Mouse (Mus musculus): ENCODE measurements around the gene Snx33. TPM values are rescaled to one million over a fixed set of nuclear protein-coding genes. Genes with fewer than 3 reads are reported as not detected.

The Snx33 gene
- polyA plus RNA-seq, 1 experiment from 2014 or later = 9.2 TPM

DNA sequence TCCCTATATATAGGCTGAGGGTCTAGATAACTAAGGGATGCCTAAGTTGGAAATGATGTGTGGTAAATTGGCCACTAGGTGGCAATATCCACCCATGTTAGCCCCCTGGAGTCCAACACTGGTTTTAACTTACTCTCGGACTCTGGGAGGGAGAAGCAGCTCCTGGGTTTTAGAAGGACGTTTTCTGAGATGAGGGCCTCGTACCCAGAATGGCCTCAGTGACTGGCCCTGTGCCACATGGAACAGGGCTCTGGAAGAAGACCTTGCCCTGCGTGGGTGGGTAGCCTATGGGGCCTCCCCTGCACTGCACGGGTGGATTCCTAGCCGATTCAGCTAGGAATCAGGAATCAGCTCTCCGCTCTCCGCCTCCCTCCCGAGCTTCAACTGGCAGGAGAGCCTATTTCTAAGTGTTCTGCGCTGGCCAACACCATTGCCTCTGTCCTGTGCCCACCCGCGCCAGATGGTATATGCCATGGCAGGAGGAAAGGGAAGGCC, 36.6 kb downstream of the Snx33 start:
- 35% methylated on average over 10 of the region's 12 CpGs for WGBS (ENCODE audit: missing documents)
- no peak overlapping the region for H3K4me3 ChIP-seq (ENCODE audit: inconsistent target)
- no peak overlapping the region for H3K27ac ChIP-seq
- no peaks in the 10 kb centered on the region for H3K79me2 ChIP-seq (ENCODE audit: inconsistent target)
- no peaks in the 10 kb centered on the region for H3K36me3 ChIP-seq (ENCODE audit: inconsistent target)

DNA sequence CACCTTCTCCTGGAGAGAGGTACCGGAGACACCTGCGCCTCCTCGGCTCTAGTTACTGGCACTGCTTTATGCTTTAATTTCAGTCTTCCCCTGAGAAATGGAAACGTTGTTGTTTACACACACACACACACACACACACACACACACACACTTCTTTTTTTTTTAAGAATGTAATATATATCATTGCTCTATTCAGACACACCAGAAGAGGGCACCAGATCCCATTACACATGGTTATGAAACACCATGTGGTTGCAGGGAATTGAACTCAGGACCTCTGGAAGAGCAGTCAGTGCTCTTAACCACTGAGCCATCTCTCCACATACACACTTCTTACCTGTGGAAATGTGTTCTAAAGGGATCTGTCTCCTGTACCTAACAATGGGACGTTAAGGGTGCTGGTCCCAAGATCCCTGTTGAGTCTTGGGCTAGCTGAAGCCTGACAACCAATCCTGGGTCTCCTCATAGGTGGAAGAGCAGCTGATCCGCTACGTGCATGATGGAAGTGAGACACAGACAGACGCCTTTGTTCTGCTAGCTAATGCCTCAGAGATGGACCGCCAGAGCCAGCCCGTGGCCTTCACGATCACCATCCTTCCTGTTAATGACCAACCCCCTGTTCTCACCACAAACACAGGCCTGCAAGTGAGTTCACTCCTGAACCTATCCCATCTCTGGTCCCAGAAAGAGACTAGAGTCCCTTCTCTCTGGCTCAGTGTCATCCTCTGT, 37.5 kb downstream of the Snx33 start:
- no peak overlapping the region for H3K27ac ChIP-seq
- H3K79me2 ChIP-seq (ENCODE audit: inconsistent target) = no peaks in the 10 kb centered on the region
- no peaks in the 10 kb centered on the region for H3K36me3 ChIP-seq (ENCODE audit: inconsistent target)
- WGBS (ENCODE audit: missing documents) = 68% methylated on average over 10 of the region's 11 CpGs
- no peak overlapping the region for H3K4me3 ChIP-seq (ENCODE audit: inconsistent target)

DNA sequence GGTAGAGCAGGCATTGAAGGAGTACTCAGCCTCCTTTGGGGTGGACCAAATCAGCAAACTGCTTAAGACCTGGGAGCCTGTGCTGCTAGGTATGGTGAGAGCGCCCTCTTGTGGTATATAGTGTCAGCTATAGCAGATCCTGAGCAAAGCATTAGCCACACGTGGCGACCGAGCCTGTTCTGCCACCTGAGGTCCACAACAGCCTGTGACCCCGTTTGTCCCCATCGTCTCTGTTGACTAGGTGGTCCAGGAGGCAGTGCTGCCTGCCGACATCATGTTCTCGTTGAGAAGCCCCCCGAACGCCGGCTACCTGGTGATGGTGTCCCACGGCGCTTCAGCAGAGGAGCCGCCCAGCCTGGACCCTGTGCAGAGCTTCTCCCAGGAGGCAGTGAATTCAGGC, 38.4 kb downstream of the Snx33 start:
- no peaks in the 10 kb centered on the region for H3K79me2 ChIP-seq (ENCODE audit: inconsistent target)
- no peak overlapping the region for H3K27ac ChIP-seq
- no peak overlapping the region for H3K4me3 ChIP-seq (ENCODE audit: inconsistent target)
- WGBS (ENCODE audit: missing documents) = 15% methylated on average over 14 of the region's 14 CpGs
- no peaks in the 10 kb centered on the region for H3K36me3 ChIP-seq (ENCODE audit: inconsistent target)

DNA sequence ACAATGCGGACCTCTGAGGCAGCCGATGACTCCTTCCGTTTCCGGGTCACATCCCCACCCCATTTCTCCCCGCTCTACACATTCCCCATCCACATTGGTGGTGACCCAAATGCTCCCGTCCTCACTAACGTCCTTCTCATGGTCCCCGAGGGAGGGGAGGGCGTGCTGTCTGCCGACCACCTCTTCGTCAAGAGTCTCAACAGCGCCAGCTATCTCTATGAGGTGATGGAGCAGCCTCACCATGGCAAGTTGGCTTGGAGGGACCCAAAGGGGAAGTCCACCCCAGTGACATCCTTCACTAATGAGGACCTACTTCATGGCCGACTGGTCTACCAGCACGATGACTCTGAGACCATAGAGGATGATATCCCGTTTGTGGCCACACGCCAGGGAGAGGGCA, 40.6 kb downstream of the Snx33 start:
- 93% methylated on average over 16 of the region's 16 CpGs for WGBS (ENCODE audit: missing documents)
- H3K27ac ChIP-seq = no peak overlapping the region
- H3K4me3 ChIP-seq (ENCODE audit: inconsistent target) = no peak overlapping the region
- H3K36me3 ChIP-seq (ENCODE audit: inconsistent target) = no peaks in the 10 kb centered on the region
- H3K79me2 ChIP-seq (ENCODE audit: inconsistent target) = no peaks in the 10 kb centered on the region

DNA sequence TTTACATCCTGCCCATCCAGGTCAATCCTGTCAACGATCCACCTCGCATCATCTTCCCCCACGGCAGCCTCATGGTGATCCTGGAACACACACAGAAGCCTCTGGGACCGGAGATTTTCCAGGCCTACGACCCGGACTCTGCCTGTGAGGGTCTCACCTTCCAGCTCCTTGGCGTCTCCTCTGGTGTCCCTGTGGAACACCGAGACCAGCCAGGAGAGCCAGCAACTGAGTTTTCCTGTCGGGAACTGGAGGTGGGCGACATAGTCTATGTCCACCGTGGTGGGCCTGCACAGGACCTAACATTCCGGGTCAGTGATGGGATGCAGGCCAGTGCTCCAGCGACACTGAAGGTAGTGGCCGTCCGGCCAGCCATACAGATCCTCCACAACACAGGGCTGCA, 41.6 kb downstream of the Snx33 start:
- WGBS (ENCODE audit: missing documents) = 95% methylated on average over 14 of the region's 15 CpGs
- Histone ChIP-seq H3K36me3 (ENCODE audit: inconsistent target) (no peaks in the 10 kb centered on the region), H3K4me3 (ENCODE audit: inconsistent target) (no peak overlapping the region)

DNA sequence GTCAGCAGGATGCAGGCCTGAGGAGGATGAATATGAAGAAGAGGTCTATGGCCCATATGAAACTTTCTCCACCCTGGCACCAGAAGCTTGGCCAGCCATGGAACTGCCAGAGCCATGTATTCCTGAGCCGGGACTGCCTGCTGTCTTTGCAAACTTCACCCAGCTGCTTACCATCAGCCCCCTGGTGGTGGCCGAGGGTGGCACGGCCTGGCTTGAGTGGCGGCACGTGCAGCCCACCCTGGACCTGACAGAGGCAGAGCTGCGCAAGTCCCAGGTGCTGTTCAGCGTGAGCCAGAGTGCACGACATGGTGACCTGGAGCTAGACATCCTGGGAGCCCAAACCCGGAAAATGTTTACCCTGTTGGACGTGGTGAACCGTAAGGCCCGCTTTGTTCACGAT, 42.1 kb downstream of the Snx33 start:
- no peak overlapping the region for H3K27ac ChIP-seq
- WGBS (ENCODE audit: missing documents) = 70% methylated on average over 12 of the region's 13 CpGs

More for the DNA sequence above, 41.6 kb downstream of the Snx33 start:
- no peak overlapping the region for H3K27ac ChIP-seq
- no peaks in the 10 kb centered on the region for H3K79me2 ChIP-seq (ENCODE audit: inconsistent target)

DNA sequence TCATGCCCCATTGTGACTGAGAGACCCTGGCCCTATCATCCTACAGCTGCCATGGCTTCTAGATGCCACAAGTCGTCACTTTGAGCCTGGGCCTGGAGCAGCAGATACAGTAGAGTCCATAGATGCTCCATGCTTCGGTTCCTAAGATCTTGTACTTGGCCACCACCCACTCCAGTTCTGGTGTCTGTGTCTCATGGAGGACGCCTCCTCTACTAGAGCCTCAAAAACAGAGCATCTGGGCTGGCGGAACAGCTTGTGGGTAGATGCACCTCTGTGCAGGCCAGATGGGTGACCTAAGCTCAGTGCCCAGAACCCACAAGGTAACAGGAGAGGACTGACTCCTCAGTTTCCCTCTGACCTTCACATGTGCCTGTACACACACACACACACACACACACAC, 43.8 kb downstream of the Snx33 start:
- Histone ChIP-seq H3K4me3 (ENCODE audit: inconsistent target) (no peak overlapping the region), H3K36me3 (ENCODE audit: inconsistent target) (no peaks in the 10 kb centered on the region), H3K79me2 (ENCODE audit: inconsistent target) (no peaks in the 10 kb centered on the region), H3K27ac (no peak overlapping the region)
- 93% methylated on average over 4 of the region's 4 CpGs for WGBS (ENCODE audit: missing documents)

More for the DNA sequence above, 42.1 kb downstream of the Snx33 start:
- no peaks in the 10 kb centered on the region for H3K36me3 ChIP-seq (ENCODE audit: inconsistent target)
- H3K79me2 ChIP-seq (ENCODE audit: inconsistent target) = no peaks in the 10 kb centered on the region
- no peak overlapping the region for H3K4me3 ChIP-seq (ENCODE audit: inconsistent target)

DNA sequence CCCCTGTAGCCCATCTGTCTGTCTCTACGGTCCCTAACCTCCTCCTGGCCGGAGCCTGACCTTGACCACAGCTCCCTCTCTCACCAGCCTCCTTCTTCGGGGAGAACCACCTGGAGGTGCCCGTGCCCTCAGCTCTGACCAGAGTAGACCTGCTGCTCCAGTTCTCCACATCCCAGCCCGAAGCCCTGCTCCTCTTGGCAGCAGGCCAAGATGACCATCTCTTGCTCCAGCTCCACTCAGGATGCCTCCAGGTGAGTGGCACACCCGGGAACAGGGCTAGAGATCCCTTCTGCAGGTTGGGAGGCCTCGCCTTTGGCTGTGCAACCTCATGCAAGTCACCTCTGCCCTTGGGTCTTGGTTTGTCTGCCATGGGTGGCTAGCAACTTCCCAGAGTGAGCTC, 44.7 kb downstream of the Snx33 start:
- Histone ChIP-seq H3K36me3 (ENCODE audit: inconsistent target) (no peaks in the 10 kb centered on the region), H3K4me3 (ENCODE audit: inconsistent target) (no peak overlapping the region), H3K79me2 (ENCODE audit: inconsistent target) (no peaks in the 10 kb centered on the region), H3K27ac (no peak overlapping the region)
- WGBS (ENCODE audit: missing documents) = 81% methylated on average over 7 of the region's 7 CpGs

DNA sequence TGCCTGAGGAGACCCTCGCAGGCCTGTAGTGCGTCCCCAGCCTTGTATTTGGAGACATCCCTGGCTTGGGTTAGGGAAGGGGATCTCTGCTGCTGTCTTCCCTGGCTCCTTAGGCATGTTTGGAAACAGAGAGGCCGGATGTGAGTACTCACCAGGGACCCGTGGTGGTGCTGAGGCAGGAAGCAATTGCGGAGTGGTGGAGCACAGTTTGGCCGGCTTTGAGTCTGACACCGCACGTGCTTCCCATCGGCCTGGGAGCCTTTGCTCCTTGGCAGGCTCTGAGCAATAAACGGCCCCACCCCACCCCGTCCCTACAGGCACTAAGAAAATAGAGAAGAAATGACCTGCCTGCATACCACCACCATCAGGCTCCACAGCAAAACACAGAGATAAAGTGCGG, 45.4 kb downstream of the Snx33 start:
- no peaks in the 10 kb centered on the region for H3K79me2 ChIP-seq (ENCODE audit: inconsistent target)
- no peak overlapping the region for H3K27ac ChIP-seq
- H3K36me3 ChIP-seq (ENCODE audit: inconsistent target) = no peaks in the 10 kb centered on the region
- H3K4me3 ChIP-seq (ENCODE audit: inconsistent target) = no peak overlapping the region
- 54% methylated on average over 12 of the region's 12 CpGs for WGBS (ENCODE audit: missing documents)

DNA sequence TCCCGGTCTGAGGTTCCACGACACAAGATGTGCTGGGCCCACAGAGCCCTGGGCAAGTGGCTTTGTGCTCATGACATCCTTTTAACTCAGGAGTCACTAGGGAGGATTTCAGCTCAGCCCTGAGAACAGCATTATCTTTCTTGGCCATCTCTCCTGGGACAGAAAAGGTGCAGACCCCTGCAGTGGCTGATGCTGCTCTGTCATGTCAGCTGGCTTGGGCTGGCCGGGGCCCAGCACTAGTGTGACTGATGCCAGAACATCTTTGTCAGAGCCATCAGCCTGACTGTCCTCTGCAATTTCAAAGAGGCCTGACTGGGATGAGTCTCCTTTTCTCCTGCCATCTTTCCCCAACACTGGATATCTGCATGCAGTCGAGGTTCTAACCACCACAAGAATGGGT, 45.9 kb downstream of the Snx33 start:
- 75% methylated on average over 4 of the region's 4 CpGs for WGBS (ENCODE audit: missing documents)
- H3K36me3 ChIP-seq (ENCODE audit: inconsistent target) = no peaks in the 10 kb centered on the region
- H3K4me3 ChIP-seq (ENCODE audit: inconsistent target) = no peak overlapping the region
- no peaks in the 10 kb centered on the region for H3K79me2 ChIP-seq (ENCODE audit: inconsistent target)
- no peak overlapping the region for H3K27ac ChIP-seq

DNA sequence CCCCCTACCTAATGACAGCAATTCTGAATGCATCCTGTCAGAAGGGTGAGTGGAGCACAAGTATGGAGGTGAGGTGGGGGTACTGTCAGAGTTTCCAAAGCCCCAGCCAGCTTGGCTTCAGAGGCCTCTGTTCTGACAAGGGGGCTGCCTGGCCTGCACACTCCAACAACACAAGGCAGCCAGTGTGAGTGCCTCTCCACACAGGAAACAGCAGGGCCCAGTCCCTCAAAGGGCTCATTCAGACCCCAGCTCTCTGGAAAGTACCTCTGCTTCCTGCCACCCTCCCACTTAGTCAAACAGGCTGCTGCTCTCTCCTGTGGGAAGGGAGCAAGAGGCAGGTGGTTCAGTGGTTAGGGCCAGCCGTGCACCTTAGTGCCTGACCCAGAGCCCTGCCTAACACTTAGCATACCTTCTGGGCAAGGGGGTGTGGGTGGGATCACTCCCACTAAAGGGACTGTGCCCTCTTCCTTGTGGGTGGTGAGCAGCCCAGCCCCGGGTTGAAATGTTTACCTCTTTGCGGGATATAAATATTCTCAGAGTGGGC, 46.6 kb downstream of the Snx33 start:
- H3K36me3 ChIP-seq (ENCODE audit: inconsistent target) = no peaks in the 10 kb centered on the region
- H3K4me3 ChIP-seq (ENCODE audit: inconsistent target) = no peak overlapping the region
- no peak overlapping the region for H3K27ac ChIP-seq
- 50% methylated on average over 3 of the region's 3 CpGs for whole genome bisulfite sequencing (ENCODE audit: missing documents)
- H3K79me2 ChIP-seq (ENCODE audit: inconsistent target) = no peaks in the 10 kb centered on the region

DNA sequence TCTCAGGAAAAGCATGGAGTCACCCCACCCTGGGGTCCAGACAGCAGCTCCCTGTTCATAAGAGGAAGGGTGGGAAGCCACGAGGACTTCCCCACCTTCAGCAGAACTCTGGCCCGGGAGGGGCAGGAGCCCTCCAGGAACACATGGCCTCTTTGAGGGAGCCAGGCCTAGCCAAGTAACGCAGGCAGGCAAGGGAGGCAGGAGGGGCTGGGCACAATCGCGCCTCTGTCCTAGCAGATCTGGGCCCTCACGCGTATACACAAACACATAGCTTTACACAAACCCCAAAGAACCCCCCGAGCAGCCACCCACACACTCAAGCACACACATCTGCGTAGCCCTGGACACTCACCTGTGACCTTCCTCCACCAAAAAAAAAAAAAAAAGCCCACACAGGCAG, 47.4 kb downstream of the Snx33 start:
- no peak overlapping the region for H3K4me3 ChIP-seq (ENCODE audit: inconsistent target)
- H3K36me3 ChIP-seq (ENCODE audit: inconsistent target) = no peaks in the 10 kb centered on the region
- H3K79me2 ChIP-seq (ENCODE audit: inconsistent target) = no peaks in the 10 kb centered on the region
- 64% methylated on average over 9 of the region's 9 CpGs for WGBS (ENCODE audit: missing documents)
- H3K27ac ChIP-seq = no peak overlapping the region

DNA sequence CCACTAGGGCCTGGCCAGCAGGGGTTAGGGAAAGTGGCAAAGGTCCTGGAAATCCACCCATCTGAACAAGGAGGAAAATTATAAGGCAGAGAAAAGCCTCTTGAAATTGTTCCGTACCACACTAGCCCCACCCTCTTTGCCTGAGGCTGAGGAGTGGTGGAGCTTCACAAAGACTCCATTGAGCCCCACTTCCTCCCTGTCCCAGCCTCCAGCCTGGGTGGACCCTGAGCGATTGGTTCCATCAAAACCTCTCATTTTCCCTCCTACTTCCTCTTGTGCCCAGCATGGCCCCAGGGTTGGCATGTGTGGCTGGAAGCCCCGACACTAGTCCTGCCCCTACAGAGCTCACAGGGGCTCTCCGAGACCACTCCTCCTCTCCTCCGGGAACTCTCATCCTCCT, 50.9 kb downstream of the Snx33 start:
- no peak overlapping the region for H3K4me3 ChIP-seq (ENCODE audit: inconsistent target)
- H3K27ac ChIP-seq = no peak overlapping the region
- WGBS (ENCODE audit: missing documents) = 78% methylated on average over 5 of the region's 5 CpGs
- H3K79me2 ChIP-seq (ENCODE audit: inconsistent target) = no peaks in the 10 kb centered on the region
- H3K36me3 ChIP-seq (ENCODE audit: inconsistent target) = no peaks in the 10 kb centered on the region

DNA sequence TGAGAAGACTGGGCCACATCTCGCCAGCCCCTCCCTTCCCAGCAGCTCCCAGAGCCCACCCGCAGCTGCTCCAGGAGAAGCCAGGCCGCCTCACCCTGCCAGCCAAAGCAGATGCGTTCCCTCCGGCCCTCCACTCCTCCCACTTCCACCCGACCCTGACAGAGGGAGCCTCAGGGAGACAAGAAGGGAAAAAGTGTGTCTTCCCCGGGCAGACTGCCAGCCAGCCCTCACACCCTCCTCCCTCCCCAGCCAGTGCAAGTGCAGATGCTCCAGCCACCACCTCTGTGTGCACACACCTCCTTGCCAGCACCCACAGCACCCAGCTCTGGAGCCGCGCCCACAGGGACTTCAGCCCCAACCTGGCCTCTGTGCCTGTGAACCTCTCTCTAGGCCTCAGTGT, 51.4 kb downstream of the Snx33 start:
- WGBS (ENCODE audit: missing documents) = 94% methylated on average over 9 of the region's 9 CpGs
- Histone ChIP-seq H3K4me3 (ENCODE audit: inconsistent target) (no peak overlapping the region), H3K36me3 (ENCODE audit: inconsistent target) (no peaks in the 10 kb centered on the region), H3K79me2 (ENCODE audit: inconsistent target) (no peaks in the 10 kb centered on the region), H3K27ac (no peak overlapping the region)

DNA sequence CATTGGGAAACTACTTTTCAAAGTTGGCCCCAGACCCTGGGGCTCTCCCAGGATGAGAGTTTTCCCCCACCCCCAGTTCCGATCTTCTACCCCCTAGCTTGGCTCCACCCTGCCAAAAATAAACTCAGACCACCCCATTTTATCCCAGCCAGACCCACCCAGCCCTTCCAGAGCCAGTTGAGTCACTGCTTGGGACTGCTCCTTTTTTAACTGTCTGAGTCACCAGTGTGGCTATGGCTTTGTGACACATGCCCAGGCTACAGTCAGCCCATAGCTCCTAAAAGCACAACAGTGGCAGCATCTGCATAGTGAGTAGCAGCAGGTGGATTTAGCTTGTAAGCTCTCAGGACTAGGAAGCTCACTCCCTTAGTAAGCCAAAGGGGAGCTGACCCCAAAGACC, 55.1 kb downstream of the Snx33 start:
- Histone ChIP-seq H3K79me2 (ENCODE audit: inconsistent target) (no peaks in the 10 kb centered on the region), H3K36me3 (ENCODE audit: inconsistent target) (no peaks in the 10 kb centered on the region), H3K27ac (peak overlapping the region; percentile 17; the same call in 1 of the 2 replicates), H3K4me3 (ENCODE audit: inconsistent target) (no peak overlapping the region)
- WGBS (ENCODE audit: missing documents) = 89% methylated on average over 1 of the region's 1 CpGs
